Mouse (Mus musculus): ENCODE measurements at regions not wholly inside any gene's neighbourhood (a gene's known extent, or its start where the extent isn't known, plus 50 kb on each side); places are given as distances from the start of the nearest gene placed in this dataset.

DNA sequence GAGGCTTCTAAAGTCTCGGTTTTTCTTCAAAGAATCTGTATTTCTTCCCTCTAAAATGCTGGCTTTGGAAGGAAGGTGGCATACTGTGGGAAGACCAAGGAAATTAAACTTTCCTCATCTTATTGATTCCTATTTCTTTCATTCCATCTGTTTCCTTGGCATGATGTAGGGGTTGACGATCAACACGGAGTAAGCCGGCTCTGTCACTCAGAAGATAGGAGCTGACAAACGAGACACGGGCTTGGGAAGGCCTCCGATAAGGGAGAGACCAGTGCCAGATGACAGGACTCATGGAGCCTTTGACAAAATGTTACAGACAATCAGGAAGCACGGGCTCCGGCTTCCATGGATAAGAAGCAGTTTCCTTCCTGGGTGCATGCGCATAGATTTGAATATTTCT lies 101.4 kb upstream of the Hsfy2 start:
- no peak for DNase-seq (ENCODE audit: low read depth)

DNA sequence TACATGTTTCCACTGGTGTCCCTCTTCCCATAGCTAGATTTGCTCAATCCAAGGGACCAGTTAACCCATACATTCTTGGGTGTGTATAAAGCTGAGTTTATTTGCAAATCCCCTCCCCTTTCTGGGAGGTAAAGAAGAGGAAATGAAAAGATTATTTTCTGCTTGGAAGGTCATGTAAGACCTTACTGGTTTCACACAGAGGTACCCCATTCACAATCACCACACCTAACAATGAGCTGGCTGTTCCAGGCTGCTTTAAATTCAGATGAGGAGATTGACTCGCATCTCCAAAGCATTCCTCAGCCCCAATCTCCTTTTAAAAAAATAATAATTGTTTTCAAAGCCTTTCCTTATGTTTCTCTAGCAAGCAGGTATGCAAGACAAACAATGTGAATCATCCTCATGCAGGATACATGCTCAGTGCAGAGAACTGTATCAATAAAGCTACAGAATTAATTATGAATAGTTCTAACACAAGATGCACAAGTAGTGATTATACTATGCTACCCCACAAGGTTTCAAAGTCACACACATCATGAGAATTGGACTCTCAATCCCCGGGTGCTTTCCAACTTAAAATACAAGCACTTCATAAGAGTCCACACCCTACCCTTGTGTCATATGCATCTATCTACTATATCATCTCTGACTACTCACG lies 89.1 kb upstream of the Hsfy2 start:
- DNase-seq (ENCODE audit: low read depth): no peak

DNA sequence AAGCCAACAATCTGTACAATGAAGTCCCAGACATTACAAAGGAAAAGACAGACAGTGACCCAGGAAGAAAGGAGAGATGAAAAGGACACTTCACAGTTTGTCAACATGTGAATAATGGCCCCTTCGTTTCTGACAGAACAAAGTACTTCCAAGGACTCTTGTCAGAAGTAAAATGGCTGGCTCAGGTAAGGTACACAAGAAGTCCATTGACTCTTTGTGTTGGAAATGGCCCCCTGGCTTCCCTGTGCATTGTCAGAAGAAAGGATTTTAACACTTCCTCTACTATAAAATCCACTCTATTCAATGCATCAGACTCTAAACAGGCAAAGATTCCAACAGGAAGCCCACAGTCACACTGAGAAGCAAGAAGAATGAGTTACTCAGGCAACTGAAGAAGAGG lies 86.4 kb upstream of the Hsfy2 start:
- DNase-seq (ENCODE audit: low read depth): no peak

DNA sequence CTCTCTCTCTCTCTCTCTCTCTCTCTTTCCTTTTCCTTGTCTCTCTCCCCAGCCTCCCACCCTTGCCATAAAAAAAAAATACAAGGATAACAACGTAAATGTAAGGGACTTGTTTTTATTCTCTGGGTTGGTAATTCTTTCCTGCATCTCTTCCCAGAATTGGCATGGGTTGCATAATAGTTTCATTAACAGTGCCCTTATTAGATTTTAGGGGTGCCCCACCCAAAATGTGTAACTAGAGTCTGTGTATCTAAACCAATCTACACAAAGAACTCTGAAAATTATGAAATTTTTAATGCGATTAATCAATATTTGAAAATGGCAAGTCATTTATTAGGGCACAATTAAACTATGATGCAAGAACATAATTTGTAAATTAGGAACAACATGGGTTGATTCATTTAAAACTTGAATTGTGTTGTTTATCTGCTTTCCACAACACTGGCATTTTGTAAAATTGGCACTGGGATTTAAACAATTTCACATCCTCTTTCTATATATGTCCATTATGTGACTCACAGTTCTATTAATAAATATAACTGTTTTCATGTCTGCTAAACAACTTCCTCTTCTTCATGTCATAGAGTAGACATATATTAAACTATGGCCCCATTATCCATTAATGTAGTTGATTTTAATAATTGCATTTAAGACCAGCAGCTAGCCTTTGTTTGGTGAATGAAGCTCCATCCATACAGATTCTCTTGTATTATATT lies 75.9 kb upstream of the Hsfy2 start:
- DNase-seq (ENCODE audit: low read depth): no peak

DNA sequence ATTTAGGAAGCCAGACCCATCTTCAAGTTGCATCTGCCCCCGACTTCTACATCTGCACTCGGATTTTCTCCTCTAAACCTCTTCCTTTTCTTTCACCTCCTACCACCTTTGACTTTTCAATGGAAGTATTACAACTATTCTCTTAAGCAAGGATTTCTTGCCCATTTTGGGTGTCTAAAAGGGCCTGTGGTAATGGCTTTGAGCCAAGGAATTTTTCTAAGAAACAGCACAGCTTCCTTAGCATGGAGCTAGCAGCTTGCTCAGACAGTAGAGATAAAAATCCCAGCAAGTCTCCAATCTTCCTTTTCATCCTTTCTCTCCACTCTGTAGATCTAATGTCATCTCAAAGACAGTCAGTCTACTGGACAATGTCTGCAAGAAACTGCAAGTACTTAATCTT lies 63.2 kb upstream of the Hsfy2 start:
- peak; percentile 66 for DNase-seq (ENCODE audit: low read depth)

DNA sequence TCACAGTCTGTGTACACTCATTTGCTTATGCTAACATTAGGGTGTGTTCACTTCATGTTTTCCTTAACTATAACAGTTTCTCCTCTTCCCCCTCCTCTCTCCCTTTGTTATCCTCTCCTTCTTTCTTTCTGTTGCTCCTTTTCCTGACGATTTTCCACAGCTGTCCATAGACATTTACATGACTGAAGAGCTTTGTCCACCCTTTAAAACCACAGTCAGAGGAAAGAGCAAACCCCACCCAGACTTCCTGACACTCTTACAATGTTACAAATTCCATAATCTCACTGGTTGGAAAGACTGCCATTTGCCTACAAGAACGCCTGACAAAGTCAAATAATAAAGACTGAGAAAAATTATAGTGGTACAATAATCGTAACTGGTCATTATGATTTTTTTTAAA lies 60.3 kb upstream of the Hsfy2 start:
- no peak for DNase-seq (ENCODE audit: low read depth)
